Mouse (Mus musculus) neural tube, embryonic 11.5 days (tissue): Measurements from ENCODE around the gene Ocel1. TPM values are rescaled to one million over a fixed set of nuclear protein-coding genes. Genes with fewer than 3 reads are reported as not detected.

Experiments
- ATAC-seq: fragments of 200-750 bp; cut with Nextera tagmentation; 2 replicates; pipeline ENCODE4 v1.8.0; 2017; ENCODE audit warnings: moderate number of reproducible peaks, mild to moderate bottlenecking, moderate TSS enrichment, moderate library complexity; ENCODE audit not compliant: insufficient read depth, low FRiP score, low TSS enrichment
- DNase-seq: peaks from one replicate; pipeline ENCODE4 v3.0.0-alpha.2; 2015; ENCODE audit warnings: low spot score
- H3K27ac ChIP-seq: fragments of 300-500 bp; sonication (generic); 2 replicates; pipeline ENCODE4 v1.5.1; 2014; ENCODE audit warnings: low read depth, mild to moderate bottlenecking, low read length
- H3K27me3 ChIP-seq: fragments of 300-500 bp; sonication (generic); 2 replicates; pipeline ENCODE4 v1.6.1; 2014; ENCODE audit warnings: mild to moderate bottlenecking, low read length, mixed read lengths; ENCODE audit not compliant: control insufficient read depth, insufficient read depth
- H3K36me3 ChIP-seq: fragments of 300-500 bp; sonication (generic); 2 replicates; pipeline ENCODE4 v1.6.1; 2014; ENCODE audit warnings: mild to moderate bottlenecking, low read length, moderate library complexity, mixed read lengths; ENCODE audit not compliant: control insufficient read depth, insufficient read depth
- H3K4me1 ChIP-seq: fragments of 300-500 bp; sonication (generic); 2 replicates; pipeline ENCODE4 v1.6.1; 2014; ENCODE audit warnings: low read length, mixed read lengths; ENCODE audit not compliant: control insufficient read depth, insufficient read depth
- H3K4me2 ChIP-seq: fragments of 300-500 bp; sonication (generic); 2 replicates; pipeline ENCODE4 v1.6.1; 2014; ENCODE audit warnings: low read depth, mild to moderate bottlenecking, moderate library complexity
- H3K4me3 ChIP-seq: fragments of 300-500 bp; sonication (generic); 2 replicates; pipeline ENCODE4 v1.5.1; 2014; ENCODE audit warnings: low read depth, low read length
- H3K9ac ChIP-seq: fragments of 300-500 bp; sonication (generic); 2 replicates; pipeline ENCODE4 v1.6.1; 2014; ENCODE audit warnings: mild to moderate bottlenecking, low read length
- H3K9me3 ChIP-seq: fragments of 300-500 bp; sonication (generic); 2 replicates; pipeline ENCODE4 v1.6.1; 2016; ENCODE audit warnings: low read length; ENCODE audit not compliant: control insufficient read depth
- WGBS: fragments of 180-500 bp; shearing (Covaris S2); extraction: QIAGEN DNeasy Blood & Tissue Kit; methylation state at CpG from one replicate; pipeline ENCODE4 v1.1.7; 2014; 5-methylcytosine and 5-hydroxymethylcytosine counted together
- polyA plus RNA-seq: library from polyadenylated mRNA; unstranded; fragments of >200 nt; fragmentation: Nextera tagmentation; extraction: Ambion mirVana; gene quantifications from 2 replicates; pipeline ENCODE4 v1.2.1, GENCODE M21; 2014

Gene Ocel1
- polyA plus RNA-seq, 1 experiment from 2014 or later, result 3.8 TPM

DNA sequence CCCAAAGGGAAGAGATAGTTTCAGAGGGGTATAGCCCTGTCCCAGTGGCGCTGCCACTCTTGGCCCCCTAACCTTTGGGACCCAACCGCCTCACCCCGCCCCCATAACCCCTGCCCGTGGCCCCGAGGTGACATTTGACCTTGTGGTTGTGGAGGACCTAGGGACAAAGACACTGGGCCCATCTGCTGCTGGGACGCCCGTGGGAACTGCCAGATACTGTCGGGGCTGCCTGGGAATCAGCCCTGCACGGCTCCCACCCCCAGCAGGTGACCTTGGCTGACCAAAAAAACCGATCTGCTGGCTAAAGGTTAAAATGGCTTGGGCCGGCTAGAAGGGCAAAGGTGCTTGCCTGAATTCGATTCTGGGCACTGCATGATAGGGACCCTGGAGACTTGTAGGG is 12.3 kb downstream of the Ocel1 start:
- Histone ChIP-seq H3K4me2 (no peak overlapping the region), H3K4me3 (no peak overlapping the region), H3K27ac (peak overlapping the region; percentile 96), H3K27me3 (no peaks in the 10 kb centered on the region), H3K4me1 (peaks cover 23% of the 10 kb centered on the region), H3K36me3 (no peaks in the 10 kb centered on the region), H3K9ac (peak overlapping the region; percentile 22; the same call in 1 of the 2 replicates), H3K9me3 (no peaks in the 10 kb centered on the region)
- ATAC-seq (no peak), DNase-seq (no peak)
- WGBS, result 11% methylated on average over 12 of the region's 12 CpGs

DNA sequence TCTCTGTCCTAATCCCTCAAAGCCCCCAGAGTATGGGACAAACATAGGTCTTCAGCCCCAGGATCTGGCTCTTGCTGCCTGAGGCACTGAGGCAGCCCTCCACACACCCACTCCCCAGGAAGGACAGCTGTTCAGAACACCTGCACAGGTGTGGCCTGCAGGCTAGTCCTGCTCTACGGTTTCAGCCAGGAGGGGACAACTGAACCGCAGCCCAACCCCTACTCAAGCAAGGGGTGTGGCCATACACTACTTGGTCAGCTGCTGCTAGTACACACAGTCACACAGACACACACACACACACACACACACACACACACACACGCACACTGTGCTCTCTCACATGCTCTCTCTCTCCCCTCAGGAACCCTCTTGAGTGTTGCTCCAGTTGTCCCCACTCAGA is 12.8 kb downstream of the Ocel1 start:
- Histone ChIP-seq H3K27ac (peak overlapping the region; percentile 54), H3K36me3 (no peaks in the 10 kb centered on the region), H3K9ac (peak overlapping the region; percentile 22; the same call in 1 of the 2 replicates), H3K9me3 (no peaks in the 10 kb centered on the region), H3K4me3 (no peak overlapping the region), H3K4me2 (no peak overlapping the region), H3K27me3 (no peaks in the 10 kb centered on the region), H3K4me1 (peaks cover 22% of the 10 kb centered on the region)
- ATAC-seq (no peak), DNase-seq (no peak)
- WGBS, result 49% methylated on average over 3 of the region's 3 CpGs

DNA sequence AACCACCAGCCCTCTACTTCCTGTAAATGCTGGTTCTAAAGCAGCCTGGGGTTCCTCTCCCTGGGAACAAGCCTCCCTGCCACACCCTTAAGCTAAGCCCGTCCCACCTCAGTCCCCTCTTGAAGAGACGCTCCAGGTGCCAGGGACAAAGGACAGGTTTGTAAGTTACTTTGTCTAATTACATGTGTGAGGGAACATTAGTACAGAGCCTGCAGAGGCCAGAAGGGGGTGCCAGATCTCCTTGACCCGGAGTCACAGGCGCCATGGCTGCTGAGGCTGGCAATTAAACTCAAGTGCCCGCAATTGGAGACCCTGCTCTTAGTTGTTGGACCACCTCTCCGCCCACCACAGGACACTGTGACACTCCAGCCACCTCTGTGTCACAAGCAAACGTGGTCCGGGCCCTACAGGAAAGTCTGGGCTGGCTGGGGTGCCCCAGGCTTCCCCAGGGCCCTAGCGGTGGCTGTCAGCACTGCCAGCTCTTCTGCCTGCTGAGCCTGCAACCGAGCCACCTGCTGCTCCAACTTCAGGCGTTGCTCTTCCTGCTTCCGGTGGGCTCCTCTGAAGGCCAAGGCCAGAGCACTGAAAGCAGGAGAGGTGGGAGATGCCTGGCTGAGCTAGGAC is 14.2 kb downstream of the Ocel1 start:
- no peak overlapping the region for H3K27ac ChIP-seq
- H3K4me3 ChIP-seq, result no peak overlapping the region
- no peaks in the 10 kb centered on the region for H3K9me3 ChIP-seq
- H3K27me3 ChIP-seq, result no peaks in the 10 kb centered on the region
- H3K9ac ChIP-seq, result no peak overlapping the region
- WGBS, result 66% methylated on average over 12 of the region's 12 CpGs
- peaks cover 12% of the 10 kb centered on the region for H3K4me1 ChIP-seq
- no peak for DNase-seq
- ATAC-seq, result no peak
- H3K4me2 ChIP-seq, result no peak overlapping the region
- H3K36me3 ChIP-seq, result no peaks in the 10 kb centered on the region

DNA sequence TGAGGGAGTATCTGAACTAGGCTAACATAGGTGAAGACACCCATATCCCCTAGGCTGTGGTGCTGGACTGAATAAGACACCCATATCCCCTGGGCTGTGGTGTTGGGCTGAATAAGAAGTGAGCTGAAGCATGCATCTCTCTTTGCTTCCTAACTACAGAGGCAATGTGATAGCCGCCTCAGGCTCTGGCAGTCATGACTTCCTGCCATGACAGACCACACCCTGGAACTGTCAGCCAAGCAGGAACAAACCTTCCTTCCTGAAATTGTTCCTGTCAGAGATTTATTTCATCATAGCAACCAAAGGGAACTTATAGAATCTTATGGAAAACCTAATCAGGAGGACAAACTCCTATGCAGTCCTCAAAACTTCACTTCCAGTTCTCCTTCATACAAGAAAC is 17.2 kb downstream of the Ocel1 start:
- no peak for DNase-seq
- ATAC-seq, result no peak
- WGBS, result 81% methylated on average over 1 of the region's 1 CpGs
- no peak overlapping the region for H3K9ac ChIP-seq
- H3K27me3 ChIP-seq, result no peaks in the 10 kb centered on the region
- no peaks in the 10 kb centered on the region for H3K9me3 ChIP-seq
- no peak overlapping the region for H3K4me2 ChIP-seq
- H3K36me3 ChIP-seq, result no peaks in the 10 kb centered on the region
- no peak overlapping the region for H3K27ac ChIP-seq
- H3K4me1 ChIP-seq, result peaks cover 5% of the 10 kb centered on the region; the same call in 1 of the 2 replicates
- H3K4me3 ChIP-seq, result no peak overlapping the region

DNA sequence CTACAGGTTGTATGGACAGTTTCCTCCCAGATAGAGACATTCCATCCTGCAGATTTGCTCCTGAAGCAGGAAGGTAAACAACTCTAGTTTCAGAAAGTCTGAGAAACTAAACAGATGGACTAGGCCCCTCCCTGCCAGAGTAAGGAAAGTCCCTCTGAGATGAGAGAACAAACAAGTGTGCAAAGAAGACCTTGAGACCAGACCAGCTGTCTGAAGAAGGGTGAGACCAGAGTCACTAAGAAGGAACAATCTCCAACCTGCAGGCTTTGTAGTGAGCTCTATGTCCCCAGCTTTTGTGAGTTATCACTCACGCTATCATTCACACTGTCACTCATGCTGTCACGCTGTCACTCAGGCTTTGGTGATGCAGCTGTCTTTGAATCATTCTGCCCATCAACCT is 20.6 kb downstream of the Ocel1 start:
- 93% methylated on average over 2 of the region's 2 CpGs for WGBS
- Histone ChIP-seq H3K4me1 (no peaks in the 10 kb centered on the region), H3K4me3 (no peak overlapping the region), H3K9me3 (no peaks in the 10 kb centered on the region), H3K27me3 (no peaks in the 10 kb centered on the region), H3K36me3 (no peaks in the 10 kb centered on the region), H3K27ac (no peak overlapping the region), H3K4me2 (no peak overlapping the region), H3K9ac (no peak overlapping the region)
- DNase-seq (no peak), ATAC-seq (no peak)

DNA sequence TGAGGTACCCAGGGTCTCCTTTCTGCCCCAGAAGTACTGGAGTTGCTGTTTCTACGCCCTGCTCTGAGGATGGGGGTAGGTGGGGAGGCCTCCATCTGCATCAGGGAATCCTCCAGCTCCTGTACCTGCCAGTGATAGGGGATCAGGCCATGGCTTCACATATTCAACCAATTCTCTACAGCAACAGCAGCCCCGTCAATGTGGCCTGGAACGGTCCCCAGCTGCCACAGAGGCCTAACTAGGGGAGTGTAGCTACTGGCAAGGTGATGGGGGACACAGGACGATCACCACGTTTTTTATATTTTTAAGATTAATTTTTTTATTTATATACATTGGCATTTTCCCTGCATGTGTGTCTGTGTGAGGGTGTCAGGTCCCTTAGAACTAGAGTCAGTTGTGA is 21.3 kb downstream of the Ocel1 start:
- Histone ChIP-seq H3K9ac (no peak overlapping the region), H3K4me3 (no peak overlapping the region), H3K27me3 (no peaks in the 10 kb centered on the region), H3K4me1 (peaks cover 1% of the 10 kb centered on the region), H3K36me3 (no peaks in the 10 kb centered on the region), H3K27ac (no peak overlapping the region), H3K9me3 (no peaks in the 10 kb centered on the region), H3K4me2 (no peak overlapping the region)
- 73% methylated on average over 5 of the region's 5 CpGs for WGBS
- DNase-seq (no peak), ATAC-seq (no peak)

DNA sequence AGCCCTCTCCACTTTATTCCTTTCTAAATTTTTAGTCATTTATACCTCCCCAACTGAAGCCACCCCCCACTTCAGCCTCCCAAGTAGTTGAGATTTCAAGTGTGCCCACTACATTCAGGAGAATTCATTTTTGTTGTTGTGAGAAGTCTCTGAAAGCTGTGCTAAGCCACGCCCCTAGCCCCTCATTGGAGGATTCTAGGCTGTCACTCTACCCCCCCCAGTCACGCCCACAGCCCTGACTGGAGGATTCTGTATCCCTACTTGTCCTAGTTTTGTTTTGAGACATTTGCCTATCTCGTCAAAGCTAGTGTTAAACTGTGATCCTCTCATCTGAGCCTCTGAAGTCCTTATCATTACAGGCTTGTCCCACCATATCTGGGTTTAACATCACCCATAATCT is 21.8 kb downstream of the Ocel1 start:
- WGBS, result 9% methylated on average over 3 of the region's 3 CpGs
- Histone ChIP-seq H3K27me3 (no peaks in the 10 kb centered on the region), H3K4me2 (no peak overlapping the region)

DNA sequence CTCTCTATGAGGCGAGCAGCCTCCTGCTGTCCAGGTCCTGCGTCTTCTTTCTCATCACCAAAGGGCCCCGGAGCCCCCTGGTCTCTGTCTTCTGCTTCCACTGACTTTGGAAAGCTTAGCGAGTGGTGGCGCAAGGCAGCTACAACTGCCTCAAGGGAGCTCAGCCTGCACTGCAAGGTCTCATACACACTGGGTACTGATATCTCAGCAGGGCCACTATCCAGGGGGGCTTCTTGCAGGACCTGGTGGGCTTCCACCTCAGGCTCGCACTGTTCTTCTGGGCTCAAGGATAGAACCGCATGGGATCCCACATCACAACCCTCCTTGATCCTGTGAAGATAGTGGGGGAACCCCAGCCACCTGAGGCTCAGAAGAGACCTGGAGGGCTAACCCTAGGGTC is 23.4 kb downstream of the Ocel1 start:
- 84% methylated on average over 7 of the region's 7 CpGs for WGBS
- H3K9me3 ChIP-seq, result no peaks in the 10 kb centered on the region
- no peak overlapping the region for H3K9ac ChIP-seq
- H3K4me1 ChIP-seq, result peaks cover 6% of the 10 kb centered on the region
- no peaks in the 10 kb centered on the region for H3K27me3 ChIP-seq
- no peak for ATAC-seq
- no peak overlapping the region for H3K4me2 ChIP-seq
- peaks cover 4% of the 10 kb centered on the region for H3K36me3 ChIP-seq
- H3K27ac ChIP-seq, result no peak overlapping the region
- no peak overlapping the region for H3K4me3 ChIP-seq
- no peak for DNase-seq

More for the DNA sequence above, 21.8 kb downstream of the Ocel1 start:
- ATAC-seq (no peak), DNase-seq (no peak)
- Histone ChIP-seq H3K9ac (no peak overlapping the region), H3K4me3 (no peak overlapping the region), H3K4me1 (peaks cover 6% of the 10 kb centered on the region), H3K9me3 (no peaks in the 10 kb centered on the region), H3K36me3 (no peaks in the 10 kb centered on the region), H3K27ac (no peak overlapping the region)

DNA sequence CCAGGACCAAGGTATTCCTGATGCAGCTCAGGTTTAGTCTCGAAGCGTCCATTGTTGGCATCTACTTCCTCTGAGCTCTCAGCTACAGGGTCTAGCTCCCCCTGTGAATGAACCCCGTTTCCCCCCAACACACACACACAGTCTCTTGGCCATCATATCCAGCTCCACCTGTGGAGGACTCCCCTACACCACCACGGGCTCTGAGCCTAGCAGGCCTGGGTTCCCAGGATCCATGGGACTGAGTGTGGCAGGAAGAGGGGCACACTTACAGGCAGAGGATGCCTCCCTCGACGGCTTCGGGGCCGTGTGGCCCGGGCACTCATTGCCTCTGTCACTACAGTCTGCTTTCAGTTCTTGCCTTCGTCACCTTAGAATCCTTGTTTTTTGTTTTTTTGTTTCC is 24.0 kb downstream of the Ocel1 start:
- no peak for ATAC-seq
- no peak overlapping the region for H3K4me3 ChIP-seq
- no peaks in the 10 kb centered on the region for H3K27me3 ChIP-seq
- 82% methylated on average over 10 of the region's 10 CpGs for WGBS
- peaks cover 4% of the 10 kb centered on the region for H3K36me3 ChIP-seq
- no peak overlapping the region for H3K4me2 ChIP-seq
- no peak overlapping the region for H3K27ac ChIP-seq
- H3K4me1 ChIP-seq, result peaks cover 6% of the 10 kb centered on the region
- no peak overlapping the region for H3K9ac ChIP-seq
- H3K9me3 ChIP-seq, result no peaks in the 10 kb centered on the region
- DNase-seq, result no peak
